Mouse (Mus musculus) midbrain, embryonic 15.5 days (tissue): ENCODE results near the gene Keap1. TPM values are rescaled to one million over a fixed set of nuclear protein-coding genes. Genes with fewer than 3 reads are reported as not detected.

Experiments
- ATAC-seq: fragments of 200-750 bp; cut with Nextera tagmentation; replicated peaks from 2 replicates; pipeline ENCODE4 v1.8.0; 2017; ENCODE audit warnings: moderate TSS enrichment
- H3K27ac ChIP-seq: fragments of 300-500 bp; sonication (generic); 2 replicates; pipeline ENCODE4 v1.5.1; 2015; ENCODE audit warnings: mild to moderate bottlenecking, inconsistent platforms
- H3K27me3 ChIP-seq: fragments of 300-500 bp; sonication (generic); replicated peaks from 2 replicates; pipeline ENCODE4 v1.6.1; 2015; ENCODE audit warnings: inconsistent platforms
- H3K36me3 ChIP-seq: fragments of 300-500 bp; sonication (generic); replicated peaks from 2 replicates; pipeline ENCODE4 v1.6.1; 2015; ENCODE audit warnings: inconsistent platforms
- H3K4me1 ChIP-seq: fragments of 300-500 bp; sonication (generic); 2 replicates; pipeline ENCODE4 v1.6.1; 2015; ENCODE audit warnings: inconsistent platforms
- H3K4me2 ChIP-seq: fragments of 300-500 bp; sonication (generic); 2 replicates; pipeline ENCODE4 v1.6.1; 2015; ENCODE audit warnings: inconsistent platforms, mild to moderate bottlenecking, moderate library complexity
- H3K4me3 ChIP-seq: fragments of 300-500 bp; sonication (generic); 2 replicates; pipeline ENCODE4 v1.5.1; 2015; ENCODE audit warnings: mild to moderate bottlenecking, inconsistent platforms
- H3K9ac ChIP-seq: fragments of 300-500 bp; sonication (generic); 2 replicates; pipeline ENCODE4 v1.6.1; 2015; ENCODE audit warnings: mild to moderate bottlenecking, inconsistent platforms
- H3K9me3 ChIP-seq: fragments of 300-500 bp; sonication (generic); 2 replicates; pipeline ENCODE4 v1.6.1; 2016; ENCODE audit warnings: inconsistent platforms
- WGBS: fragments of 180-500 bp; shearing (Covaris S2); methylation state at CpG from one replicate; pipeline ENCODE4 v1.1.7; 2015; ENCODE audit warnings: mixed read lengths; 5-methylcytosine and 5-hydroxymethylcytosine counted together
- polyA plus RNA-seq: library from polyadenylated mRNA; unstranded; fragments of >200 nt; fragmentation: Nextera tagmentation; extraction: Ambion mirVana; gene quantifications from 2 replicates; pipeline ENCODE4 v1.2.1, GENCODE M21; 2015

Gene Keap1
- polyA plus RNA-seq, 1 experiment from 2014 or later = 75.4 TPM

DNA sequence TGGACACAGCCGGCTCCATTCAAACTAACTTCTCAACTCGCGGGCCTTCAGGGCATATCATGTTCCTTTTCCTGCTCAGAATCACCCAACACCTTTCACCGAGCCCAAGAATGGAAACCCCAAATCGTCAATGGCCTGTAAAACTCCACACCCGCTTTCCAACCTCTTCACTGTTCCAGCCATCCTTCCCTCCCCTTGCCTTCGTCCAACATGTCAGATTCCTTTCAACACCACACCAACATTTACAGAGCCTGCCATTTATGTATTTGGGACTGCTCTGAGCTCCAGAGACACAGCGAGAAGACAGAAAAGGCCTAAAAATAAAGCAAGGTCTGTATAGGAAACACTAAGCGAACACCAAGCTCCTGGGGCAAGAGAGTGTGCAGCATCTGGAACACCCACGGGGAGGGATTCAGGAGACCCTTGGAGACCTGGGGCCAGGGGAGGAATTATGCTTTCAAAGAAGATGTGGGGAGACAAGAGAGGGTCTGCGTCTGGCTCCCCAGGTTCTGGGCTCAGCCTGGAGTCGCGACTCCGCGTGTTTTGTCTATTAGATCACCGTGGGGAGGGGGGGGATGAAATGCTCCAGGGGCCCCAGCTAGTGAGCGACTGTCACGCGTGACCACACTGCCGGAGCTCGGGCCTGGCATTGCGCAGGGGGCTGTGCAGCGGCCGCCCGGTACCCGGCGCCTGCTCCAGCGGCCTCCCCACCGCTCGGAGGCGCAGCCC lies 993 bp downstream of the Keap1 start:
- Histone ChIP-seq H3K4me1 (peaks cover 29% of the 10 kb centered on the region), H3K9ac (peak overlapping the region; percentile 98), H3K27me3 (peaks cover 10% of the 10 kb centered on the region), H3K4me2 (peak overlapping the region; percentile 72), H3K4me3 (peak overlapping the region; percentile 85), H3K9me3 (no peaks in the 10 kb centered on the region), H3K36me3 (peaks cover 7% of the 10 kb centered on the region; the same call in 1 of the 2 replicates), H3K27ac (peak overlapping the region; percentile 87)
- WGBS = 2% methylated on average over 30 of the region's 31 CpGs
- ATAC-seq = peak; percentile 31; the same call in 1 of the 2 replicates

DNA sequence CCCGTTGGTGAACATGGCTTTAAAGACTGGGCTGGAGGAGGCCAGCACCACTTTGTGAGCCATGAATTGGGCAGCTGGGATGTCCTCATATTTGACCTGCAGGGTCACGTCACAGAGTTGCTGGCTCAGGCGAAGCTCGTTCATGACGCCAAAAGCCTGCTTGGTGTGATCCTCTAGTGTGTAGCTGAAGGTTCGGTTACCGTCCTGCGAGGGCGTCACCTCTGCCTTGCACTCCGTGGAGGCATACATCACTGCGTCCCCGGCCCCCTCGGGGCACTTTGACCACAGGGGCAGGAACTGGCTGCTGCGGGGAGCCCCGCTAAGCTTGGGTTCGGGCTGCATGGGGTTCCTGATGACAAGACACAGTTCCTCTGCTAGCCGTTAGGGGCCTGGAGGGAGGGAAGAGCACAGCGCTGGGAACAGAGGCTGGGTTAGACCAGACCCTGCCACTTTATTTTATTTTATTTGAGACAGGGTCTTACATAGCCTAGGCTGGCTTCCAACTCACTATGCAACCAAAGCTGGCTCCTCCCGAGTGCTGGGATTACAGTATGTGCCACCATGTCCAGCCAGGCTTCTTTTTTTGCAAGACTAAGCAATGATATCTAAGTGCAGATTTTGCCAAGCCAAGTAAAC lies 1.7 kb downstream of the Keap1 start:
- WGBS = 19% methylated on average over 19 of the region's 19 CpGs
- ATAC-seq = peak; percentile 35

DNA sequence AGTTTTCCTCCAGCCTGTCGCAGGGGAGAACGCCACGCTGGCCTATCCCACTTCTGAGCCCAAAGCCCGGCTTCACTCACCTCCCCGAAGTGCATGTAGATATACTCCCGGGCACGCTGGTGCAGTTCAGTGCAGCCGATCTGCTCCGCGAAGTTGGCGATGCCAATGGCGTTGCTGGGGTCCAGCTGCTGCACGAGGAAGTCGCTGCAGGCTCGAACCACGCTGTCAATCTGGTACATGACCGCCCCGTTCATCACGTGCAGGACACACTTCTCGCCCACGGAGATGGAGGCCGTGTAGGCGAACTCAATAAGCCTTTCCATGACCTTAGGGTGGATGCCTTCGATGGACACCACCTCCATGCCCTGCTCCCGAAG lies 2.2 kb downstream of the Keap1 start:
- peaks cover 8% of the 10 kb centered on the region; the same call in 1 of the 2 replicates for H3K36me3 ChIP-seq
- 82% methylated on average over 25 of the region's 25 CpGs for WGBS

More for the DNA sequence above, 1.7 kb downstream of the Keap1 start:
- H3K27me3 ChIP-seq = 0 out of 2 replicates have a peak, but pooled peaks cover 4% of the 10 kb centered on the region
- peak overlapping the region; percentile 87 for H3K27ac ChIP-seq
- peak overlapping the region; percentile 72 for H3K4me2 ChIP-seq
- no peaks in the 10 kb centered on the region for H3K9me3 ChIP-seq
- peak overlapping the region; percentile 98 for H3K9ac ChIP-seq
- H3K4me1 ChIP-seq = peaks cover 29% of the 10 kb centered on the region
- H3K36me3 ChIP-seq = peaks cover 8% of the 10 kb centered on the region; the same call in 1 of the 2 replicates
- H3K4me3 ChIP-seq = peak overlapping the region; percentile 85

DNA sequence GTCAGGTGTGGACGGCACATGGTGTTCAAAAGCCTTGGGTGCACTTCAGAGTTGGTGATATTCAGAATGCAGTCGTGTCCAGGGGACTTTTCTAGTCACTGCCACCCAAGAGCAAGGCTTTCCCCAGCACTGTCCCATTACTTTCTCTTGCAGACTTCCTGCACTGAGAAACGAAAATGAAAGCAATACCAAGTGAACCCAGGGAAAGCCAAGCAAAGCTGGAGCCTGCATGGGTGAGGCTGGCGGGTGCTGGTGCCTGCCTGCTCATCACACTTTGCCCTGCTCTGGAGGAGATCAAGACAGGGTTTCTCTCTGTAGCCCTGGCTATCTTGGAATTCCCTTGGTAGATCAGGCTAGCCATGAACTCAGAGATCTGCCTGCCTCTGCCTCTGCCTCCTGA lies 3.8 kb downstream of the Keap1 start:
- WGBS = 92% methylated on average over 4 of the region's 4 CpGs
- ATAC-seq = no peak
- Histone ChIP-seq H3K9ac (no peak overlapping the region), H3K4me1 (peaks cover 29% of the 10 kb centered on the region), H3K9me3 (no peaks in the 10 kb centered on the region), H3K4me2 (no peak overlapping the region), H3K4me3 (no peak overlapping the region), H3K27me3 (no peaks in the 10 kb centered on the region), H3K27ac (no peak overlapping the region), H3K36me3 (peaks cover 10% of the 10 kb centered on the region; the same call in 1 of the 2 replicates)

More for the DNA sequence above, 2.2 kb downstream of the Keap1 start:
- H3K4me1 ChIP-seq = peaks cover 29% of the 10 kb centered on the region
- H3K9ac ChIP-seq = peak overlapping the region; percentile 98; the same call in 1 of the 2 replicates
- no peaks in the 10 kb centered on the region for H3K9me3 ChIP-seq
- peak overlapping the region; percentile 85 for H3K4me3 ChIP-seq
- ATAC-seq = no peak
- peak overlapping the region; percentile 72 for H3K4me2 ChIP-seq
- H3K27me3 ChIP-seq = 0 out of 2 replicates have a peak, but pooled peaks cover 4% of the 10 kb centered on the region
- no peak overlapping the region for H3K27ac ChIP-seq

DNA sequence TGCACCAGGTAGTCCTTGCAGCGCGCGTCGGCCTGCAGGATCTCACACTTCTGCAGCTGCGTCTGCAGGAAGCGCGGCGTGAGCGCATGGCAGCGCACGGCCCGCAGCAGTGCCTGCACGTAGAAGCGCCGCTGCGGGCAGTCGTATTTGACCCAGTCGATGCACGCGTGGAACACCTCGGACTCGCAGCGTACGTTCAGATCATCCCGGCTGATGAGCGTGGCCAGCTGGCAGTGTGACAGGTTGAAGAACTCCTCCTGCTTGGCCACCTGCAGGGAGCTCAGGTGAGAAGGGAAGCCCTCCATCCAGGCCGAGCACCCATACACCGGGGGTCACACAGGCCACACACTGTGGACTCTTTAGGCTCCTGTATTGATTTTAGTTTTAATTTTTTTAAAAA lies 5.4 kb downstream of the Keap1 start:
- WGBS = 84% methylated on average over 28 of the region's 28 CpGs
- Histone ChIP-seq H3K4me2 (no peak overlapping the region), H3K27me3 (no peaks in the 10 kb centered on the region), H3K9me3 (no peaks in the 10 kb centered on the region), H3K36me3 (peaks cover 17% of the 10 kb centered on the region; the same call in 1 of the 2 replicates), H3K4me1 (peaks cover 25% of the 10 kb centered on the region), H3K27ac (no peak overlapping the region), H3K9ac (no peak overlapping the region), H3K4me3 (no peak overlapping the region)
- no peak for ATAC-seq

GRCm38 (mm10) chr9:21233366-21233765 lies 5.8 kb downstream of the Keap1 start:
- peaks cover 17% of the 10 kb centered on the region; the same call in 1 of the 2 replicates for H3K36me3 ChIP-seq
- WGBS = 90% methylated on average over 29 of the region's 29 CpGs
- H3K9me3 ChIP-seq = no peaks in the 10 kb centered on the region
- H3K27ac ChIP-seq = no peak overlapping the region
- no peak overlapping the region for H3K9ac ChIP-seq
- no peaks in the 10 kb centered on the region for H3K27me3 ChIP-seq
- peaks cover 25% of the 10 kb centered on the region for H3K4me1 ChIP-seq
- ATAC-seq = no peak
- H3K4me3 ChIP-seq = no peak overlapping the region
- no peak overlapping the region for H3K4me2 ChIP-seq

GRCm38 (mm10) chr9:21232867-21233266 lies 6.3 kb downstream of the Keap1 start:
- H3K27ac ChIP-seq = no peak overlapping the region
- peaks cover 17% of the 10 kb centered on the region; the same call in 1 of the 2 replicates for H3K36me3 ChIP-seq
- H3K4me1 ChIP-seq = peaks cover 24% of the 10 kb centered on the region
- no peak for ATAC-seq
- H3K9me3 ChIP-seq = no peaks in the 10 kb centered on the region
- H3K4me2 ChIP-seq = no peak overlapping the region
- H3K27me3 ChIP-seq = no peaks in the 10 kb centered on the region
- no peak overlapping the region for H3K9ac ChIP-seq
- H3K4me3 ChIP-seq = no peak overlapping the region
- WGBS = 94% methylated on average over 5 of the region's 5 CpGs

- WGBS = 48% methylated on average over 23 of the region's 23 CpGs
- peaks cover 17% of the 10 kb centered on the region; the same call in 1 of the 2 replicates for H3K36me3 ChIP-seq
Observed at GRCm38 (mm10) chr9:21231551-21231950, 7.6 kb downstream of the Keap1 start.

DNA sequence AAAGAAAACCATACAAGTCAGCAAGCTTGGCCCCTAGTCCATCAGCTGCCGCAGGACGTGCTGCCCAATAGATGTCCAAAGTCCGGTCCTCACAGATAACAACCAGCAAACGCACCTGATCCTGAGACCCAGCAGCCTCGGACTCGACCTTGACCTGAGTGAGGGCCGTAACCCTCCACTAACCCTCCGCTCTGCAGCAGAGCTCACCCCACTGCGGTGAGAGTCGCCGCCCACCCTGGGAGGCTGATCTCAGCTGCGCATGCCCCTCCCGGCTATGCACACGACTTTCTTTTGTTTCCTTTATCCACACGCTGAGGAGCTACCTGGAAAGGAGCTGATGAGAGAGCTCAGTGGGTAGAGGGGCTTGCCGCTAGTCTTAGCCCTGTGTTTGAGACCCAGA lies 11.8 kb downstream of the Keap1 start:
- Histone ChIP-seq H3K27me3 (0 out of 2 replicates have a peak, but pooled peaks cover 5% of the 10 kb centered on the region), H3K9me3 (no peaks in the 10 kb centered on the region)
- WGBS = 12% methylated on average over 16 of the region's 16 CpGs

More at GRCm38 (mm10) chr9:21231551-21231950, 7.6 kb downstream of the Keap1 start:
- Histone ChIP-seq H3K9me3 (no peaks in the 10 kb centered on the region), H3K4me1 (peaks cover 17% of the 10 kb centered on the region), H3K4me2 (no peak overlapping the region), H3K27ac (no peak overlapping the region), H3K27me3 (no peaks in the 10 kb centered on the region), H3K9ac (no peak overlapping the region), H3K4me3 (no peak overlapping the region)
- no peak for ATAC-seq

DNA sequence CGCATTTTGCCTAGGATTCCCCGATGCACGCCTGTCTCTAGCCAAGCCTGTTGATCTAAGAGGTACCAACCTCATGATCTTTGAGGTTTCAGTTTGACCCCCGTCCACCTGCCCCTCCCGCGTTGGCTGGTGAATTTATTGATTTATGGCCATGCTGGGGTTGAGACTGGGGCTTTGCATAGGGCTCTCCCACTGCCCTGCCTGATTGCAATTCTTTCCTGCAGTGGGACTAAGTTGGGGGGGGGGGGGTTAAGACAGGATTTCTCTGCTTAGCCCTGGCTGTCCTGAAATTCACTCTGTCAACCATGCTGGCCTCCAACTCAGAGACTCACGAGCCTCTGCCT lies 13.8 kb downstream of the Keap1 start:
- peaks cover 15% of the 10 kb centered on the region for H3K4me1 ChIP-seq
- no peak overlapping the region for H3K9ac ChIP-seq
- no peaks in the 10 kb centered on the region for H3K9me3 ChIP-seq
- no peak overlapping the region for H3K4me3 ChIP-seq
- peak overlapping the region; percentile 34; the same call in 1 of the 2 replicates for H3K4me2 ChIP-seq
- H3K36me3 ChIP-seq = peaks cover 8% of the 10 kb centered on the region; the same call in 1 of the 2 replicates
- H3K27me3 ChIP-seq = 0 out of 2 replicates have a peak, but pooled peaks cover 5% of the 10 kb centered on the region
- no peak for ATAC-seq
- WGBS = 26% methylated on average over 7 of the region's 7 CpGs
- H3K27ac ChIP-seq = no peak overlapping the region

More for the DNA sequence above, 11.8 kb downstream of the Keap1 start:
- Histone ChIP-seq H3K4me3 (peak overlapping the region; percentile 17), H3K9ac (peak overlapping the region; percentile 3; the same call in 1 of the 2 replicates), H3K4me1 (peaks cover 8% of the 10 kb centered on the region), H3K36me3 (peaks cover 9% of the 10 kb centered on the region; the same call in 1 of the 2 replicates), H3K27ac (no peak overlapping the region), H3K4me2 (peak overlapping the region; percentile 44)
- peak; percentile 78 for ATAC-seq

- peak overlapping the region; percentile 10; the same call in 1 of the 2 replicates for H3K4me3 ChIP-seq
- ATAC-seq = no peak
- peak overlapping the region; percentile 34 for H3K4me2 ChIP-seq
- H3K27me3 ChIP-seq = 0 out of 2 replicates have a peak, but pooled peaks cover 5% of the 10 kb centered on the region
- no peak overlapping the region for H3K27ac ChIP-seq
- no peak overlapping the region for H3K9ac ChIP-seq
- H3K36me3 ChIP-seq = 0 out of 2 replicates have a peak, but pooled peaks cover 2% of the 10 kb centered on the region
- H3K9me3 ChIP-seq = no peaks in the 10 kb centered on the region
- WGBS = 20% methylated on average over 26 of the region's 26 CpGs
- H3K4me1 ChIP-seq = peaks cover 15% of the 10 kb centered on the region
Observed at GRCm38 (mm10) chr9:21224576-21225414, 14.4 kb downstream of the Keap1 start.
